Mouse (Mus musculus) forebrain, embryonic 13.5 days (tissue): ENCODE results near the gene Myl3. TPM values are rescaled to one million over a fixed set of nuclear protein-coding genes. Genes with fewer than 3 reads are reported as not detected.

Experiments used
- ATAC-seq: fragments of 200-750 bp; cut with Nextera tagmentation; 2 replicates; pipeline ENCODE4 v1.8.0; 2017
- H3K27ac ChIP-seq: fragments of 300-500 bp; sonication (generic); 2 replicates; pipeline ENCODE4 v1.5.1; 2015; ENCODE audit warnings: inconsistent platforms, mild to moderate bottlenecking, moderate library complexity
- H3K27me3 ChIP-seq: fragments of 300-500 bp; sonication (generic); 2 replicates; pipeline ENCODE4 v1.6.1; 2015; ENCODE audit warnings: mild to moderate bottlenecking, inconsistent platforms
- H3K36me3 ChIP-seq: fragments of 300-500 bp; sonication (generic); 2 replicates; pipeline ENCODE4 v1.6.1; 2015; ENCODE audit warnings: mild to moderate bottlenecking, inconsistent platforms; ENCODE audit not compliant: poor library complexity, severe bottlenecking
- H3K4me1 ChIP-seq: fragments of 300-500 bp; sonication (generic); 2 replicates; pipeline ENCODE4 v1.6.1; 2015; ENCODE audit warnings: inconsistent platforms
- H3K4me2 ChIP-seq: fragments of 300-500 bp; sonication (generic); 2 replicates; pipeline ENCODE4 v1.6.1; 2015; ENCODE audit warnings: inconsistent platforms, mild to moderate bottlenecking, moderate library complexity
- H3K4me3 ChIP-seq: fragments of 300-500 bp; sonication (generic); 2 replicates; pipeline ENCODE4 v1.5.1; 2015; ENCODE audit warnings: mild to moderate bottlenecking, inconsistent platforms
- H3K9ac ChIP-seq: fragments of 300-500 bp; sonication (generic); 2 replicates; pipeline ENCODE4 v1.6.1; 2015; ENCODE audit warnings: mild to moderate bottlenecking, inconsistent platforms
- H3K9me3 ChIP-seq: fragments of 300-500 bp; sonication (generic); replicated peaks from 2 replicates; pipeline ENCODE4 v1.6.1; 2016; ENCODE audit warnings: inconsistent platforms
- WGBS: fragments of 180-500 bp; shearing (Covaris S2); methylation state at CpG from one replicate; pipeline ENCODE4 v1.1.7; 2015; 5-methylcytosine and 5-hydroxymethylcytosine counted together
- polyA plus RNA-seq: library from polyadenylated mRNA; unstranded; fragments of >200 nt; fragmentation: Nextera tagmentation; extraction: Ambion mirVana; gene quantifications from 2 replicates; pipeline ENCODE4 v1.2.1, GENCODE M21; 2015

Myl3 gene
- polyA plus RNA-seq, 1 experiment from 2014 or later: 0.40 TPM

GRCm38 (mm10) chr9:110712545-110712944 lies 29.1 kb upstream of the Myl3 start:
- no peak overlapping the region for H3K4me2 ChIP-seq
- H3K27ac ChIP-seq: no peak overlapping the region
- H3K9ac ChIP-seq: no peak overlapping the region
- H3K9me3 ChIP-seq: no peaks in the 10 kb centered on the region
- no peaks in the 10 kb centered on the region for H3K27me3 ChIP-seq
- no peaks in the 10 kb centered on the region for H3K4me1 ChIP-seq
- no peak overlapping the region for H3K4me3 ChIP-seq
- H3K36me3 ChIP-seq: peaks cover 62% of the 10 kb centered on the region
- no peak for ATAC-seq
- WGBS: 90% methylated on average over 4 of the region's 4 CpGs

GRCm38 (mm10) chr9:110713389-110713788 lies 28.3 kb upstream of the Myl3 start:
- peaks cover 56% of the 10 kb centered on the region for H3K36me3 ChIP-seq
- no peaks in the 10 kb centered on the region for H3K4me1 ChIP-seq
- H3K9me3 ChIP-seq: no peaks in the 10 kb centered on the region
- H3K4me3 ChIP-seq: no peak overlapping the region
- no peak overlapping the region for H3K9ac ChIP-seq
- ATAC-seq: no peak
- H3K27me3 ChIP-seq: no peaks in the 10 kb centered on the region
- 88% methylated on average over 1 of the region's 1 CpGs for WGBS
- no peak overlapping the region for H3K27ac ChIP-seq
- H3K4me2 ChIP-seq: no peak overlapping the region

- H3K4me2 ChIP-seq: no peak overlapping the region
- H3K9ac ChIP-seq: no peak overlapping the region
- H3K4me3 ChIP-seq: no peak overlapping the region
- H3K27ac ChIP-seq: no peak overlapping the region
- no peaks in the 10 kb centered on the region for H3K9me3 ChIP-seq
- WGBS: 75% methylated on average over 1 of the region's 1 CpGs
- no peaks in the 10 kb centered on the region for H3K4me1 ChIP-seq
- no peak for ATAC-seq
- H3K27me3 ChIP-seq: no peaks in the 10 kb centered on the region
- peaks cover 50% of the 10 kb centered on the region for H3K36me3 ChIP-seq
Measured at GRCm38 (mm10) chr9:110715426-110715825, 26.2 kb upstream of the Myl3 start.

GRCm38 (mm10) chr9:110716775-110717174 lies 24.9 kb upstream of the Myl3 start:
- H3K4me1 ChIP-seq: no peaks in the 10 kb centered on the region
- H3K4me2 ChIP-seq: no peak overlapping the region
- no peaks in the 10 kb centered on the region for H3K27me3 ChIP-seq
- H3K36me3 ChIP-seq: peaks cover 38% of the 10 kb centered on the region
- no peak overlapping the region for H3K4me3 ChIP-seq
- H3K9me3 ChIP-seq: no peaks in the 10 kb centered on the region
- peak; percentile 78 for ATAC-seq
- no peak overlapping the region for H3K27ac ChIP-seq
- no peak overlapping the region for H3K9ac ChIP-seq
- 29% methylated on average over 4 of the region's 4 CpGs for WGBS

GRCm38 (mm10) chr9:110718071-110718470 lies 23.6 kb upstream of the Myl3 start:
- Histone ChIP-seq H3K27ac (no peak overlapping the region), H3K4me1 (no peaks in the 10 kb centered on the region), H3K4me2 (no peak overlapping the region), H3K9me3 (no peaks in the 10 kb centered on the region), H3K9ac (no peak overlapping the region), H3K4me3 (no peak overlapping the region), H3K27me3 (no peaks in the 10 kb centered on the region), H3K36me3 (peaks cover 25% of the 10 kb centered on the region)
- 95% methylated on average over 6 of the region's 6 CpGs for WGBS
- no peak for ATAC-seq

- no peak for ATAC-seq
- WGBS: 84% methylated on average over 3 of the region's 3 CpGs
- no peaks in the 10 kb centered on the region for H3K27me3 ChIP-seq
Measured at GRCm38 (mm10) chr9:110718810-110719209, 22.9 kb upstream of the Myl3 start.

GRCm38 (mm10) chr9:110719977-110720376 lies 21.7 kb upstream of the Myl3 start:
- 74% methylated on average over 5 of the region's 5 CpGs for WGBS
- H3K36me3 ChIP-seq: peaks cover 17% of the 10 kb centered on the region

More at GRCm38 (mm10) chr9:110718810-110719209, 22.9 kb upstream of the Myl3 start:
- H3K9me3 ChIP-seq: no peaks in the 10 kb centered on the region
- H3K4me1 ChIP-seq: no peaks in the 10 kb centered on the region
- H3K4me3 ChIP-seq: no peak overlapping the region
- H3K9ac ChIP-seq: no peak overlapping the region
- H3K27ac ChIP-seq: no peak overlapping the region
- H3K36me3 ChIP-seq: peaks cover 26% of the 10 kb centered on the region
- no peak overlapping the region for H3K4me2 ChIP-seq

GRCm38 (mm10) chr9:110722060-110722459 lies 19.6 kb upstream of the Myl3 start:
- Histone ChIP-seq H3K27me3 (peaks cover 24% of the 10 kb centered on the region), H3K4me1 (peaks cover 17% of the 10 kb centered on the region), H3K9me3 (no peaks in the 10 kb centered on the region), H3K36me3 (peaks cover 5% of the 10 kb centered on the region; the same call in 1 of the 2 replicates), H3K27ac (no peak overlapping the region), H3K4me3 (no peak overlapping the region), H3K4me2 (no peak overlapping the region), H3K9ac (no peak overlapping the region)
- ATAC-seq: no peak
- 76% methylated on average over 10 of the region's 10 CpGs for WGBS

More at GRCm38 (mm10) chr9:110719977-110720376, 21.7 kb upstream of the Myl3 start:
- Histone ChIP-seq H3K9me3 (no peaks in the 10 kb centered on the region), H3K4me3 (no peak overlapping the region), H3K4me1 (no peaks in the 10 kb centered on the region), H3K9ac (no peak overlapping the region), H3K27ac (no peak overlapping the region), H3K4me2 (no peak overlapping the region), H3K27me3 (peaks cover 3% of the 10 kb centered on the region; the same call in 1 of the 2 replicates)
- ATAC-seq: no peak

- Histone ChIP-seq H3K9me3 (no peaks in the 10 kb centered on the region), H3K9ac (no peak overlapping the region), H3K4me2 (no peak overlapping the region), H3K4me3 (no peak overlapping the region), H3K27me3 (peaks cover 49% of the 10 kb centered on the region), H3K36me3 (peaks cover 5% of the 10 kb centered on the region; the same call in 1 of the 2 replicates), H3K27ac (no peak overlapping the region), H3K4me1 (peaks cover 20% of the 10 kb centered on the region)
- ATAC-seq: peak; percentile 39; the same call in 1 of the 2 replicates
- WGBS: 6% methylated on average over 9 of the region's 9 CpGs
Measured at GRCm38 (mm10) chr9:110725721-110726135, 15.9 kb upstream of the Myl3 start.

- peaks cover 5% of the 10 kb centered on the region; the same call in 1 of the 2 replicates for H3K36me3 ChIP-seq
- H3K9ac ChIP-seq: peak overlapping the region; percentile 37
- H3K27me3 ChIP-seq: peaks cover 56% of the 10 kb centered on the region
- peaks cover 20% of the 10 kb centered on the region for H3K4me1 ChIP-seq
- H3K4me2 ChIP-seq: peak overlapping the region; percentile 59
- no peak for ATAC-seq
- H3K27ac ChIP-seq: no peak overlapping the region
- WGBS: 3% methylated on average over 33 of the region's 33 CpGs
- H3K4me3 ChIP-seq: peak overlapping the region; percentile 28
- H3K9me3 ChIP-seq: no peaks in the 10 kb centered on the region
Measured at GRCm38 (mm10) chr9:110726867-110727266, 14.8 kb upstream of the Myl3 start.

GRCm38 (mm10) chr9:110729841-110730240 lies 11.8 kb upstream of the Myl3 start:
- Histone ChIP-seq H3K27ac (no peak overlapping the region), H3K9ac (no peak overlapping the region), H3K4me1 (peaks cover 35% of the 10 kb centered on the region), H3K9me3 (no peaks in the 10 kb centered on the region), H3K4me2 (no peak overlapping the region), H3K36me3 (no peaks in the 10 kb centered on the region), H3K27me3 (peaks cover 74% of the 10 kb centered on the region), H3K4me3 (no peak overlapping the region)
- 14% methylated on average over 8 of the region's 8 CpGs for WGBS
- ATAC-seq: no peak

GRCm38 (mm10) chr9:110731859-110732258 lies 9.8 kb upstream of the Myl3 start:
- Histone ChIP-seq H3K4me2 (peak overlapping the region; percentile 63), H3K9ac (no peak overlapping the region), H3K4me3 (no peak overlapping the region), H3K27me3 (peaks cover 69% of the 10 kb centered on the region), H3K4me1 (peaks cover 20% of the 10 kb centered on the region), H3K36me3 (no peaks in the 10 kb centered on the region), H3K27ac (no peak overlapping the region), H3K9me3 (no peaks in the 10 kb centered on the region)
- WGBS: 59% methylated on average over 4 of the region's 4 CpGs
- ATAC-seq: 0 out of 2 replicates have a peak, but pooled peaks have one; percentile 12

GRCm38 (mm10) chr9:110732623-110733022 lies 9.0 kb upstream of the Myl3 start:
- WGBS: under 1% methylated on average over 26 of the region's 26 CpGs
- H3K4me3 ChIP-seq: peak overlapping the region; percentile 40
- H3K9me3 ChIP-seq: no peaks in the 10 kb centered on the region
- H3K9ac ChIP-seq: peak overlapping the region; percentile 51
- no peaks in the 10 kb centered on the region for H3K36me3 ChIP-seq
- H3K4me1 ChIP-seq: peaks cover 15% of the 10 kb centered on the region
- peak; percentile 85 for ATAC-seq
- H3K4me2 ChIP-seq: peak overlapping the region; percentile 63
- no peak overlapping the region for H3K27ac ChIP-seq
- peaks cover 62% of the 10 kb centered on the region for H3K27me3 ChIP-seq
